Mouse (Mus musculus): Measurements from ENCODE around the gene Zscan20. TPM values are rescaled to one million over a fixed set of nuclear protein-coding genes. Genes with fewer than 3 reads are reported as not detected.

The Zscan20 gene
- total RNA-seq (2014; rRNA removed), result 6.5 and 7.6 TPM in 2 replicates
- 1.0 and 1.4 TPM in 2 replicates for polyA plus RNA-seq (2015; fragmentation: Nextera tagmentation; extraction: Ambion mirVana)

- peak; percentile 45; the same call in 1 of the 2 replicates for TF ChIP-seq CTCF (IDR thresholded peaks at IDR 0.05; ENCODE audit: low read depth)
- H3K4me1 ChIP-seq (ENCODE audit: insufficient read depth), result peaks cover 8% of the 10 kb centered on the region
- DNase-seq, result peak; percentile 98
- peak within 1 kb of the TSS; percentile 36; the same call in 1 of the 2 replicates for H3K27ac ChIP-seq (ENCODE audit: low read depth, low read length)
- H3K9me3 ChIP-seq (ENCODE audit: low read length), result no peaks in the 10 kb centered on the region
- under 1% methylated on average over 24 of the region's 24 CpGs for WGBS
- H3K4me2 ChIP-seq (ENCODE audit: low read depth), result peak within 1 kb of the TSS; percentile 76
- H3K27me3 ChIP-seq (ENCODE audit: insufficient read depth, low read length), result no peaks in the 10 kb centered on the region
- ATAC-seq, result peak; percentile 98
- H3K4me3 ChIP-seq (ENCODE audit: low read depth, low read length), result peak within 1 kb of the TSS; percentile 53
- no peaks in the 10 kb centered on the region for H3K36me3 ChIP-seq (ENCODE audit: insufficient read depth)
- H3K9ac ChIP-seq, result peak within 1 kb of the TSS; percentile 64
Observed at GRCm38 (mm10) chr4:128609925-128610402, at the start of gene Zscan20. Gene Zscan20 (minus strand): TSS chr4:128610098.

- ATAC-seq (no peak), DNase-seq (peak; percentile 41)
- WGBS, result 3% methylated on average over 12 of the region's 12 CpGs
Observed at GRCm38 (mm10) chr4:128655446-128655845, 45.5 kb upstream of the Zscan20 start.

GRCm38 (mm10) chr4:128654505-128655381, 44.8 kb upstream of the Zscan20 start, which contains the start of gene Phc2:
Gene Phc2 (plus strand): TSS chr4:128654702.
- H3K27me3 ChIP-seq (ENCODE audit: insufficient read depth, low read length), result no peaks in the 10 kb centered on the region
- H3K27ac ChIP-seq (ENCODE audit: low read depth, low read length), result peak within 1 kb of the TSS; percentile 84
- 2% methylated on average over 77 of the region's 85 CpGs for WGBS
- peak within 1 kb of the TSS; percentile 76 for H3K4me2 ChIP-seq (ENCODE audit: low read depth)
- peak; percentile 99 for ATAC-seq
- no peaks in the 10 kb centered on the region for H3K36me3 ChIP-seq (ENCODE audit: insufficient read depth)
- DNase-seq, result peak; percentile 96
- H3K4me3 ChIP-seq (ENCODE audit: low read depth, low read length), result peak within 1 kb of the TSS; percentile 67
- peak; percentile 57 for TF ChIP-seq CTCF (IDR thresholded peaks at IDR 0.05; ENCODE audit: low read depth)
- H3K4me1 ChIP-seq (ENCODE audit: insufficient read depth), result no peaks in the 10 kb centered on the region
- no peaks in the 10 kb centered on the region for H3K9me3 ChIP-seq (ENCODE audit: low read length)
- peak within 1 kb of the TSS; percentile 73 for H3K9ac ChIP-seq

More at GRCm38 (mm10) chr4:128655446-128655845, 45.5 kb upstream of the Zscan20 start:
- no peak for TF ChIP-seq CTCF (IDR thresholded peaks at IDR 0.05; ENCODE audit: low read depth)
- peak overlapping the region; percentile 84 for H3K27ac ChIP-seq (ENCODE audit: low read depth, low read length)
- peak overlapping the region; percentile 67 for H3K4me3 ChIP-seq (ENCODE audit: low read depth, low read length)
- peak overlapping the region; percentile 73 for H3K9ac ChIP-seq
- H3K4me1 ChIP-seq (ENCODE audit: insufficient read depth), result no peaks in the 10 kb centered on the region
- H3K9me3 ChIP-seq (ENCODE audit: low read length), result no peaks in the 10 kb centered on the region
- H3K36me3 ChIP-seq (ENCODE audit: insufficient read depth), result no peaks in the 10 kb centered on the region
- H3K27me3 ChIP-seq (ENCODE audit: insufficient read depth, low read length), result no peaks in the 10 kb centered on the region
- peak overlapping the region; percentile 76 for H3K4me2 ChIP-seq (ENCODE audit: low read depth)

DNA sequence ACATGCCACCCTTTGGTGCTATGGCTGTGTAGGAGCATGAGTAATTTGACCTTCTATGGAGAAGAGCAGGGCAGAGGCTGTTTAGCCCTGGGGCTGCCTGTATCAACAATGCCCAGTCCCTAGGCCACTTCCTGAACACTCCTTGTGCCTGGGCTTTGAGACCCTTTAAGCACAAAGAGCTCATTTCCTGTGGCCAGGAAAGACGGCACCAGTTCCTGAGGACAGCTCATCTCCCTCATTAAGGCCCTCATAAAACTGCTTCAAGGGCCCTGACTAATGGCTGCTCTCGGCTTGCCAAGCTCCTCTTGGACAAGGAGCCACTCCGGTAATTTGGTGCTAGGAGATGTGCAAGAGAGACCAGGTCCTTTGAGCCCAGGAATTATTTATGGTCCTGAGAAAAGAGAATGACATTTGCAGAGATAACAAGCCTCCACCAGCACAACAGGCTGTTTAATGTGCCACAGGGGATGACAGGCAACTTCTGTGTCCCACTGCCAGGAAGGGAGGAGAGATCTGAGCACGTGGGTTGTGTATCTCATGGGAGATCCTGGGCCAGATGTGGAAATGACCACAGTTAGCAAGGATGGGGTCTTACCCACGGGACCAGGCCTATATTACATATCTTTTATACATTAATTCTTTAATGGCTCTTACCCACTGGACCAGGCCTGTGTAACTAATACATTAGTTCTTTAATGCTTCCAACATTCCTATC, 42.8 kb upstream of the Zscan20 start:
- 42% methylated on average over 5 of the region's 5 CpGs for WGBS
- no peak overlapping the region for H3K9ac ChIP-seq
- DNase-seq, result no peak

GRCm38 (mm10) chr4:128651530-128651929, 41.6 kb upstream of the Zscan20 start:
- Histone ChIP-seq H3K27me3 (ENCODE audit: insufficient read depth, low read length) (no peaks in the 10 kb centered on the region), H3K36me3 (ENCODE audit: insufficient read depth) (no peaks in the 10 kb centered on the region), H3K4me2 (ENCODE audit: low read depth) (no peak overlapping the region), H3K4me3 (ENCODE audit: low read depth, low read length) (no peak overlapping the region), H3K9ac (no peak overlapping the region), H3K9me3 (ENCODE audit: low read length) (no peaks in the 10 kb centered on the region), H3K27ac (ENCODE audit: low read depth, low read length) (no peak overlapping the region), H3K4me1 (ENCODE audit: insufficient read depth) (no peaks in the 10 kb centered on the region)
- no peak for TF ChIP-seq CTCF (IDR thresholded peaks at IDR 0.05; ENCODE audit: low read depth)
- ATAC-seq (no peak), DNase-seq (peak; percentile 14)
- WGBS, result 68% methylated on average over 3 of the region's 3 CpGs

More for the DNA sequence above, 42.8 kb upstream of the Zscan20 start:
- Histone ChIP-seq H3K4me1 (ENCODE audit: insufficient read depth) (no peaks in the 10 kb centered on the region), H3K4me3 (ENCODE audit: low read depth, low read length) (no peak overlapping the region), H3K9me3 (ENCODE audit: low read length) (no peaks in the 10 kb centered on the region), H3K27ac (ENCODE audit: low read depth, low read length) (no peak overlapping the region), H3K36me3 (ENCODE audit: insufficient read depth) (no peaks in the 10 kb centered on the region), H3K27me3 (ENCODE audit: insufficient read depth, low read length) (no peaks in the 10 kb centered on the region), H3K4me2 (ENCODE audit: low read depth) (no peak overlapping the region)
- no peak for ATAC-seq
- TF ChIP-seq CTCF (IDR thresholded peaks at IDR 0.05; ENCODE audit: low read depth), result no peak

GRCm38 (mm10) chr4:128648567-128649255, 38.8 kb upstream of the Zscan20 start:
- no peak overlapping the region for H3K4me3 ChIP-seq (ENCODE audit: low read depth, low read length)
- 65% methylated on average over 8 of the region's 8 CpGs for WGBS
- H3K4me2 ChIP-seq (ENCODE audit: low read depth), result no peak overlapping the region
- TF ChIP-seq CTCF (IDR thresholded peaks at IDR 0.05; ENCODE audit: low read depth), result no peak
- H3K9me3 ChIP-seq (ENCODE audit: low read length), result no peaks in the 10 kb centered on the region
- H3K27me3 ChIP-seq (ENCODE audit: insufficient read depth, low read length), result no peaks in the 10 kb centered on the region
- H3K27ac ChIP-seq (ENCODE audit: low read depth, low read length), result no peak overlapping the region
- no peaks in the 10 kb centered on the region for H3K4me1 ChIP-seq (ENCODE audit: insufficient read depth)
- H3K36me3 ChIP-seq (ENCODE audit: insufficient read depth), result no peaks in the 10 kb centered on the region
- ATAC-seq (no peak), DNase-seq (no peak)
- H3K9ac ChIP-seq, result no peak overlapping the region
